Mouse (Mus musculus) embryonic fibroblast, embryonic 13.5 days (primary cell): Measurements from ENCODE around the gene Rabepk.

ENCODE experiments used
- CTCF ChIP-seq: IDR thresholded peaks from 2 replicates; pipeline ENCODE4 v1.5.1; 2011; ENCODE audit warnings: mild to moderate bottlenecking, control low read depth, low read length, moderate library complexity, borderline replicate concordance; ENCODE audit not compliant: insufficient read depth
- POLR2A ChIP-seq: IDR thresholded peaks from 2 replicates; pipeline ENCODE4 v1.6.1; 2011; ENCODE audit warnings: low read depth, mild to moderate bottlenecking, control low read depth, low read length, moderate library complexity

DNA sequence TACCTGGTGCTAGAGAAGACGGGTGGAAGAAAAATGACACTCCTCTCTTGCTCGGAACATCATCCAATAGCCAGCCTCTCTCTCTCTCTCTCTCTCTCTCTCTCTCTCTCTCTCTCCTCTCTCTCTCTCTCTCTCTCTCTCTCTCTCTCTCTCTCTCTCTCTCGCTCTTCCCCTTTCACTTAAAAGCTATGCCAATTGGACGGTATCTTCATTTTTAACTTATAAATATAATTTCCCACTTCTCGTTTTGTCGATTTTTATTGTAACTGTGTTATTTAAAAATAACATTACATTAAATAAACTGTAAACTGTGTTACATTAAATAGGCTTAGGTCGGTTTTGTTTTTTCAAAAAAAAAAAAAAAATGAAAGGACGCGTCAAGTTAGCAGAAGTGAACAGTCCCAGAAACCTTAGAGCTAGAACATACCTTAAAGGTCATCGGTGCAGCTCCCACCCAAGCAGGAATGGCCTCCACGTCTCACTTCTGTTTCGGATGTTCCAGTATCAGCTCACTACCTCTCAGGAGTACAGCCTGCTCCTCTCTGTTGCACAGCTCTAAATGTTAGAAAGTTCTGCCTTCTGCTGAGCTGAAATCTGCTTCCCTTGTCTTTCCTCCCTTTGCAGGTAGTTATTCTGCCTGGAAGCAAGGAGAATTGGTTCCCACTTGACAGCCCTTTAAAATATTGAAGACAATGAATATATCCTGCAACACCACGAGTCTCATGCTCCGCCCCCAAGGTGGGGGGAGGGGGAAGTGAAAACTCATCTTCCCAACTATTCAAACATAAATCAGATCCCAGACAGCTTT, 45.0 kb downstream of the Rabepk start, which contains the start of gene Gapvd1:
- no peak for TF ChIP-seq CTCF
- no peak for TF ChIP-seq POLR2A
